Mouse (Mus musculus) bone marrow, adult 2 months (tissue): ENCODE measurements around the gene Specc1. TPM values are rescaled to one million over a fixed set of nuclear protein-coding genes. Genes with fewer than 3 reads are reported as not detected.

Experiments used
- H3K27ac ChIP-seq: fragments of 200-500 bp; 2 replicates; pipeline ENCODE4 v1.5.1; 2012; ENCODE audit warnings: low read depth, mild to moderate bottlenecking, control low read depth, inconsistent platforms, low read length; ENCODE audit not compliant: control insufficient read depth, poor library complexity, insufficient read depth
- H3K4me1 ChIP-seq: fragments of 200-500 bp; 2 replicates; pipeline ENCODE4 v1.6.1; 2011; ENCODE audit warnings: low read length; ENCODE audit not compliant: control insufficient read depth, insufficient read depth
- H3K4me3 ChIP-seq: fragments of 200-500 bp; replicated peaks from 2 replicates; pipeline ENCODE3; 2011; ENCODE audit warnings: mild to moderate bottlenecking, low read depth, low read length, control low read depth; ENCODE audit not compliant: control insufficient read depth
- CTCF ChIP-seq: fragments of 200-500 bp; IDR thresholded peaks from 2 replicates; pipeline ENCODE4 v1.5.1; 2011; ENCODE audit warnings: low read length, control low read depth; ENCODE audit not compliant: control insufficient read depth, insufficient read depth
- POLR2A ChIP-seq: fragments of 200-500 bp; IDR thresholded peaks from 2 replicates; pipeline ENCODE4 v1.6.1; 2011; ENCODE audit warnings: low read depth, mild to moderate bottlenecking, control low read depth, low read length, borderline replicate concordance; ENCODE audit not compliant: control insufficient read depth
- WGBS: fragments of 180-500 bp; shearing (Covaris S2); methylation state at CpG from one replicate; pipeline ENCODE4 v1.1.7; 2018; 5-methylcytosine and 5-hydroxymethylcytosine counted together
- polyA plus RNA-seq: library from polyadenylated mRNA; stranded (reverse); fragments of >200 nt; gene quantifications from 2 replicates; pipeline ENCODE4 v1.2.4, GENCODE M21; 2011; ENCODE audit warnings: low replicate concordance; ENCODE audit not compliant: missing spikeins, insufficient read depth, insufficient read length

Gene Specc1
- polyA plus RNA-seq, 1 experiment: 73.8 TPM

DNA sequence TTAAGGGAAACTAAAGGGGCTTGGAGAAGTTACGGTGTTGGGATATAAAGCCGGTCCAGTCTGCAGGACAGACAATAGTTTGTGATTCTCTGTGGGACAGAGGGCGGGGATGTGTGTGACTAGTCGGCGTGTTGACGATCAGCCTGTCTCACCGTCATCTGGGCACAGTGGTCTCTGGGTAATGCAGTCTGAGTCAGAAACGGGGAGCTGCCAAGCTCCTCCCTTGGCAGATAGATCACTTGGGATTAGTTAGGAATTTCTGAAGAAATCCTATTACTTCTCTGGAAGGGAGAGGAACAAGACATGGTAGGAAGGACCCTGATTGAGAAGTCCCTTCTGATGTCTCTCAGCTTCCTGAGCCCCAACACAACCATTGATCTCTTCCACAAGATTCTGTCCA is 287.3 kb downstream of the Specc1 start:
- no peak for TF ChIP-seq POLR2A
- TF ChIP-seq CTCF: no peak
- no peak overlapping the region for H3K4me3 ChIP-seq
- H3K4me1 ChIP-seq: no peaks in the 10 kb centered on the region
- no peak overlapping the region for H3K27ac ChIP-seq
- 88% methylated on average over 8 of the region's 8 CpGs for WGBS

DNA sequence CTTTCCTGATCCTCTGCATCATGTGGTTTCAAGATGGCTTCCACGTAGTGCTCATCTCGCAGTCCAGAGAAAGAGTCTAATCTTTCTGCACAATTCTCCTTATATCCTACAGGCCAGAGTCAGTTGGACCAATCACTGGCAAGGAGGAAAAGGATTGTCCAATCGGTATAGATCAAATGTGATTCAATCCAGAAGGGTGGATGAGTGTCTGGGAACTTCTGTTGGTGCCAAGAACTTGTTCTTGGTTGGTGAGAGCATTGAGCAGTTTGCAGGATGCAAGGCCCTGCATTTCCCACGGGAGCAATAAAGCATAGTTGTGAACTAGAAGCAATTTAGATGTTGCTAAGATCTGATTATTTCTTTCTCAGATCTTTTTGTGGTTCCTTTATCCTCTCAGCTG is 287.9 kb downstream of the Specc1 start:
- 82% methylated on average over 4 of the region's 4 CpGs for whole genome bisulfite sequencing
- Histone ChIP-seq H3K4me3 (no peak overlapping the region), H3K27ac (no peak overlapping the region), H3K4me1 (no peaks in the 10 kb centered on the region)
- TF ChIP-seq CTCF (no peak), POLR2A (no peak)

- no peak for TF ChIP-seq POLR2A
- WGBS: 29% methylated on average over 18 of the region's 18 CpGs
- H3K4me1 ChIP-seq: peaks cover 3% of the 10 kb centered on the region
- no peak overlapping the region; the same call in 1 of the 2 replicates for H3K27ac ChIP-seq
- H3K4me3 ChIP-seq: peak overlapping the region; percentile 61
Measured at GRCm38 (mm10) chr11:62247759-62248400, 291.3 kb downstream of the Specc1 start.

DNA sequence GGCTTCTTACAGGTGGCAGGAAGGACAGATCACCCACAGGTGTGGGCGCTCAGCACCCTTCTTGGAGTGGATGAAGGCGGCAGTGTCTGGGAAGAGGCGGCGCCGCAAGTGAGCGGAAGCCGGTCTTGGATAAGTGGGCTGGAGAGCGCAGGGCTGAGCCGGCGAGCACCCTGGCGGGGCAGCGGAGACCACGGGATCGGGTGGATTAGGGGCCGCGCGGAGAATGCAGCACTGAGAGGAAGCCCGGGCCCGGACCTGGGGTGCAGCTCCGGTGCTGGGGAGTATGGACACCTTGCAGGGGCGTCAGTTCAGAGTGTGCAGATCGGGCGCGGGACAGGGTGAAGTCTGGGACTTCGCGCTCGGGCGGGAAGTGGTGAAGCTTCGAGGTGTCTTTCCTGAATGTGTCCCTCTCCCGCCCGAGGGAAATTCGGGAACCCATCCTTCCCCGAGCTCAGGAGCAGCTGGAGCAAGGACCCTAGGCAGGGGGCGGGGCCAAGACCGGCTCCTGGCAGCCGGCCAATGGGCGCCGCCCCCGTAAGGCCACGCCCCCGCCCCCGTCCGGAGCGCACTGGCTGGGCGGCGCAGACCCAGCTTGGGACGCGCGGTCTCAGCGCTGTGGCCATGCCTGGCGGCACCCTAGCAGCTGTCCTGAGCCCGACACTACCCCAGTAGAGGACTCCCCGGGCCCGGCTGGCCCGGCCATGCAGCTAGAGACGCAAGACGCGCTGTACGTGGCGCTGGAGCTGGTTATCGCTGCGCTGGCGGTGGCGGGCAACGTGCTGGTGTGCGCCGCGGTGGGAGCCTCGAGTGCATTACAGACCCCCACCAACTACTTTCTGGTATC is 292.1 kb downstream of the Specc1 start, which contains the start of gene Adora2b:
Adora2b (plus strand) TSS at position 584 of the 844 bp plus-strand sequence.
- TF ChIP-seq CTCF: no peak
- TF ChIP-seq POLR2A: no peak
- under 1% methylated on average over 69 of the region's 69 CpGs for WGBS
- Histone ChIP-seq H3K27ac (no peak within 1 kb of the TSS; the same call in 1 of the 2 replicates), H3K4me3 (peak within 1 kb of the TSS; percentile 61), H3K4me1 (peaks cover 3% of the 10 kb centered on the region)

- Histone ChIP-seq H3K4me1 (peaks cover 3% of the 10 kb centered on the region), H3K27ac (no peak overlapping the region), H3K4me3 (peak overlapping the region; percentile 61)
- TF ChIP-seq CTCF (no peak), POLR2A (no peak)
- WGBS: 13% methylated on average over 35 of the region's 35 CpGs
Measured at GRCm38 (mm10) chr11:62249266-62250037, 292.9 kb downstream of the Specc1 start.

DNA sequence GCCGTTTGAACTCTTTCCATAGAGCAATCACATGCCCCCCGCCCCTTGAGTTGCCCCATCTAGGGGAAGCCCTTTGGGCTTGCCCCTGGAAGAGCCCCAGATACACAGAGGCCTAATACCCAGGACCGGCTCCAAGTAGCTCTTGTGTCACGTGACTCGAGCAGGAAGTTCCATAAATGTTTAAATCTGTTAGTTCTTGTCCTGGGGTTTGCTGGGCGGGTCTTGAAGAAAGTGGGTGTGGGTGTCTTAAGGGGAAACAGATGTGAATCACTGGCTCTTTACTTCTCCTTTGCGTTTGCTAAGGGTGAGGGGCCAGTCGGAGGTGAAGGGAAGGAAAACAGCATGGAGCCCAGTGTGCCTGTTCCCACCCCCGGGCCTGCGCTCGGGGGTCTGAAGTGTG is 294.5 kb downstream of the Specc1 start:
- H3K4me1 ChIP-seq: peaks cover 3% of the 10 kb centered on the region
- WGBS: 6% methylated on average over 11 of the region's 11 CpGs
- TF ChIP-seq POLR2A (no peak), CTCF (no peak)
- H3K27ac ChIP-seq: peak overlapping the region; percentile 24; the same call in 1 of the 2 replicates
- peak overlapping the region; percentile 30 for H3K4me3 ChIP-seq

GRCm38 (mm10) chr11:62253380-62253779 is 296.8 kb downstream of the Specc1 start:
- no peak for TF ChIP-seq POLR2A
- TF ChIP-seq CTCF: no peak
- H3K27ac ChIP-seq: no peak overlapping the region
- H3K4me3 ChIP-seq: no peak overlapping the region
- WGBS: 86% methylated on average over 5 of the region's 5 CpGs
- peaks cover 3% of the 10 kb centered on the region for H3K4me1 ChIP-seq

DNA sequence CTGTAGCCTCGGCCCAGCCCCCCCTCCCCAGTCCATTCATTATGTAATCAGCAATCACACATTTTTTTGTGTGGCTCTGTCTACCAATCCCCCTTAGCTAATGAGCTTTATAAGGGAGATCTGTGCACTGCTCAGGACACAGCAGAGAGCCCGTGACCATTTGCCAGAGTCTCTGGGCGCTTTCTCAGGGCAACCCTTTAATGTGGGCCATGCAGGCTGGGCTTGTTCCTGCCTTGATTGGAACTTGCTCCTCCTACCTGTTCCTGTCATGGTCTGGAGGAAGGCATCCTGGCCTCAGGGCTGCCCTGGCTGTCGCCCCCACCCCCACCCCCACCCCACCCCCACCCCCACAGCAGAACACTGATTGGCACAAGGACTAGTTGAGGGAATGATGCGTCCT is 302.7 kb downstream of the Specc1 start:
- no peak overlapping the region for H3K27ac ChIP-seq
- H3K4me1 ChIP-seq: no peaks in the 10 kb centered on the region
- no peak overlapping the region for H3K4me3 ChIP-seq
- no peak for TF ChIP-seq CTCF
- WGBS: 45% methylated on average over 5 of the region's 5 CpGs
